Mouse (Mus musculus) midbrain, embryonic 16.5 days (tissue): ENCODE measurements around the gene Clybl. TPM values are rescaled to one million over a fixed set of nuclear protein-coding genes. Genes with fewer than 3 reads are reported as not detected.

Experiments
- ATAC-seq: fragments of 200-750 bp; cut with Nextera tagmentation; 2 replicates; pipeline ENCODE4 v1.8.0; 2017; ENCODE audit warnings: moderate TSS enrichment
- H3K27ac ChIP-seq: fragments of 300-500 bp; sonication (generic); 2 replicates; pipeline ENCODE4 v1.5.1; 2014; ENCODE audit warnings: mild to moderate bottlenecking, low read length, mixed read lengths
- H3K27me3 ChIP-seq: fragments of 300-500 bp; sonication (generic); 2 replicates; pipeline ENCODE4 v1.6.1; 2014; ENCODE audit warnings: low read depth, low read length, mixed read lengths; ENCODE audit not compliant: control insufficient read depth, insufficient read depth
- H3K36me3 ChIP-seq: fragments of 300-500 bp; sonication (generic); 2 replicates; pipeline ENCODE4 v1.6.1; 2014; ENCODE audit warnings: mild to moderate bottlenecking, low read length, moderate library complexity, mixed read lengths; ENCODE audit not compliant: control insufficient read depth, insufficient read depth
- H3K4me1 ChIP-seq: fragments of 300-500 bp; sonication (generic); 2 replicates; pipeline ENCODE4 v1.6.1; 2014; ENCODE audit warnings: mild to moderate bottlenecking, low read length, mixed read lengths; ENCODE audit not compliant: control insufficient read depth, insufficient read depth
- H3K4me2 ChIP-seq: fragments of 300-500 bp; sonication (generic); 2 replicates; pipeline ENCODE4 v1.6.1; 2014; ENCODE audit warnings: mild to moderate bottlenecking, low read length, mixed read lengths
- H3K4me3 ChIP-seq: fragments of 300-500 bp; sonication (generic); 2 replicates; pipeline ENCODE4 v1.5.1; 2014; ENCODE audit warnings: low read depth, mild to moderate bottlenecking, low read length, moderate library complexity, mixed read lengths
- H3K9ac ChIP-seq: fragments of 300-500 bp; sonication (generic); 2 replicates; pipeline ENCODE4 v1.6.1; 2014; ENCODE audit warnings: low read depth, low read length, mixed read lengths
- H3K9me3 ChIP-seq: fragments of 300-500 bp; sonication (generic); replicated peaks from 2 replicates; pipeline ENCODE4 v1.6.1; 2014; ENCODE audit warnings: mild to moderate bottlenecking, low read length, mixed read lengths; ENCODE audit not compliant: control insufficient read depth, poor library complexity, severe bottlenecking
- WGBS: fragments of 180-500 bp; shearing (Covaris S2); extraction: QIAGEN DNeasy Blood & Tissue Kit; methylation state at CpG from one replicate; pipeline ENCODE4 v1.1.7; 2014; 5-methylcytosine and 5-hydroxymethylcytosine counted together
- polyA plus RNA-seq: library from polyadenylated mRNA; unstranded; fragments of >200 nt; fragmentation: Nextera tagmentation; extraction: Ambion mirVana; gene quantifications from 2 replicates; pipeline ENCODE4 v1.2.1, GENCODE M21; 2015

The Clybl gene
- polyA plus RNA-seq, 1 experiment from 2014 or later, result 17.2 TPM

DNA sequence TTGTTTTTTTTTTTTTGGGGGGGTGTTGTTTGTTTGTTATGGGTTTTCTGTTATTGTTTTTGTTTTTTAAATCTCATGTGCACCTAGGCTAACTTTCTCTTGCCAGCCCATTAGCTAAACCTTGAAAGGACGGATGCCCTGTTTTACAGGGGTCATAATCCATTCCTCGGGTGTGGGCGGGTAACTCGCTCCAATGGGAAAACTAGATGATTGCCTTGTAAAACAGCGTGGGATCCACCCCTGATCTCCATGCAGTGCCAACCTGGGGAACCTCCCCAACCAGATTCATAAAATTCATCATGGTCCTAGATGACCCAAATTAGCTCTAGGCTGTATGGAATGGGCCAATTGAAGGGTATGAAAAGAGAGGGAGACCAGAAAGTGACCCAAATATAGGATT lies 218.4 kb downstream of the Clybl start:
- 88% methylated on average over 5 of the region's 5 CpGs for WGBS
- H3K9me3 ChIP-seq, result no peaks in the 10 kb centered on the region
- no peak overlapping the region for H3K4me3 ChIP-seq
- ATAC-seq, result no peak
- no peak overlapping the region for H3K4me2 ChIP-seq
- no peaks in the 10 kb centered on the region for H3K36me3 ChIP-seq
- H3K9ac ChIP-seq, result no peak overlapping the region
- no peaks in the 10 kb centered on the region for H3K4me1 ChIP-seq
- H3K27me3 ChIP-seq, result peaks cover 47% of the 10 kb centered on the region
- no peak overlapping the region for H3K27ac ChIP-seq

- Histone ChIP-seq H3K9ac (no peak overlapping the region), H3K4me3 (no peak overlapping the region), H3K4me2 (no peak overlapping the region), H3K9me3 (no peaks in the 10 kb centered on the region), H3K4me1 (peaks cover 7% of the 10 kb centered on the region), H3K27me3 (peaks cover 57% of the 10 kb centered on the region), H3K27ac (no peak overlapping the region), H3K36me3 (no peaks in the 10 kb centered on the region)
- ATAC-seq, result no peak
- WGBS, result 36% methylated on average over 11 of the region's 11 CpGs
Observed at GRCm38 (mm10) chr14:122401886-122402285, 220.4 kb downstream of the Clybl start.

GRCm38 (mm10) chr14:122402716-122403258 lies 221.3 kb downstream of the Clybl start:
- Histone ChIP-seq H3K27ac (no peak overlapping the region), H3K9ac (no peak overlapping the region), H3K4me1 (peaks cover 9% of the 10 kb centered on the region), H3K9me3 (no peaks in the 10 kb centered on the region), H3K4me2 (no peak overlapping the region), H3K36me3 (no peaks in the 10 kb centered on the region), H3K27me3 (peaks cover 61% of the 10 kb centered on the region), H3K4me3 (no peak overlapping the region)
- 12% methylated on average over 12 of the region's 12 CpGs for WGBS
- no peak for ATAC-seq

DNA sequence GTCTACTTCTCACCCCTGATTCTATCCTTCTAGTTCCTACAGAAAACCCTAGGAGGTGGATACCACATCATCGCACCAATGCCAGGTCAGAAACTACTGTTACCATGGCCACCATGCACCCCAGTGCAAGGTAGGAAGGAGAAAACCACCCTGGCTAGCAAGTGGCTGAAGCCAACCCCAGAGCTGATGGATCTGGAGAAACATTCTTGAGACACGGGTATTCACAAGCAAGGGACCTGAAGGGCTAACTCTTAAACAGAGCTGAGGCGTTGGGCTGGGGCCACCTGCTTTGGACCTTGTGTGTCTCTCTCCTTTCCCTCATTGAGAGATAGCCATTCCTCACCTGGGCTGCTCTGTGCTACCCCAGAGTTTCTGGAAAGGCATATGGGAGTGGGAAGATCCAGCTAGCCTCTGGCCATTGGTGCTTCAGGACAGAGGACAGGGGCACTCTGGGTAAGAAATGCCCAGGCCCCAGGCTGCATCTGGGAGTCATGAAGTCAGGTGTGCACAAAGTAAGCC lies 222.0 kb downstream of the Clybl start:
- H3K27ac ChIP-seq, result no peak overlapping the region
- H3K27me3 ChIP-seq, result peaks cover 67% of the 10 kb centered on the region
- H3K4me2 ChIP-seq, result no peak overlapping the region
- 51% methylated on average over 3 of the region's 3 CpGs for WGBS
- no peaks in the 10 kb centered on the region for H3K9me3 ChIP-seq
- no peak overlapping the region for H3K4me3 ChIP-seq
- ATAC-seq, result no peak
- H3K4me1 ChIP-seq, result peaks cover 9% of the 10 kb centered on the region
- no peak overlapping the region for H3K9ac ChIP-seq
- no peaks in the 10 kb centered on the region for H3K36me3 ChIP-seq

GRCm38 (mm10) chr14:122404596-122405154 lies 223.2 kb downstream of the Clybl start:
- H3K4me1 ChIP-seq, result peaks cover 9% of the 10 kb centered on the region
- 58% methylated on average over 7 of the region's 7 CpGs for WGBS
- H3K27me3 ChIP-seq, result peaks cover 65% of the 10 kb centered on the region
- no peaks in the 10 kb centered on the region for H3K9me3 ChIP-seq
- no peak for ATAC-seq
- no peaks in the 10 kb centered on the region for H3K36me3 ChIP-seq
- no peak overlapping the region for H3K9ac ChIP-seq
- no peak overlapping the region for H3K4me3 ChIP-seq
- no peak overlapping the region for H3K4me2 ChIP-seq
- H3K27ac ChIP-seq, result no peak overlapping the region

DNA sequence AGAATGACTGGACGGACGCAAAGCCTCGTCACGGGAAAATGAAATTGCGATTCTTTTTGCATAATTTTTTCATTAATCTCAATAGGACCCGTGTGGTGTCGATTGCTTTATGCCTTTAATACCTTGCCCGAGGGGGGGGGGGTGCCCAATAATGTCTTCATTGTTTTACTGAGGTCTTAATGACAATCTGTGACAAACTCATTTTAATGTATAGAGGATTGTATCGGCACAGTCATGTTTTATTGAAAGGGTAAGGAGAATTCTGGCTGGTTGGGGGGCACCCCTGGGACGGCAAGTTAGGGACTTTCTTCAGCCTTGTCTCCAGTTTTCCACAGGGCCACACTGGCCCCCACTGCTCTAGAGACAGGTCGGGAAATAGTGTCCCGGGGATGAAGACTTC lies 223.7 kb downstream of the Clybl start:
- Histone ChIP-seq H3K4me1 (peaks cover 9% of the 10 kb centered on the region), H3K27ac (no peak overlapping the region)

DNA sequence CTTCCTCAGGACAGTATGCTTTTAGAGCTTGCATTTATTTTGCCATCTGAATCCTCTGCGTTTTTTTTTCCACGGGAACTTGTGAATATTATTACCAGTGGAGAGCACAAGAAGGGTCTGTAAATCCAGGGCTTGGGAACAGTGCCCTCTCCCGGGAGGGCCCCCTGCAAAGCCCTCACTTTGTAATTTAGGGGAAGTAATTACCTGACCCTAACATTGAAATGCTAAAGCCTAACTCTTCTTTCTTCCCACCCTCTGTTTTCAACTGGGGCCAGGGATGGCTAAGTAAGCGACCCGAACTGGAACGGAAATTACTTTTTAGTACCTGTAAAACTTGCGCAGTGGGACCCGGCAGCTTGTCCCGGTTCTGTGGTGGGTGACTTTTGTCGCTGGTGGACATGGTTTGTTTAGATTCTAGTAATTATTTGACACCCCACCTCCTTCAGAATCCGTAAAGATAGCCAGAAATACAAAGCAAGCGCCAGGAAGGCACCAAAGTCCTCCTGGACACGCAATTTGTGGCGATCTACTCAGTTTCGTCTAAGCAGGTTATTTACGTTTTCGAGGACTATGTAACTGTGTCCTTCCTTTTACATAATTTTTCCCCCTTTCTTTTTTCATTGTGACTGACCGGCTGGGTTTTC lies 224.5 kb downstream of the Clybl start:
- 4% methylated on average over 18 of the region's 18 CpGs for WGBS
- peak overlapping the region; percentile 61; the same call in 1 of the 2 replicates for H3K27ac ChIP-seq
- no peak for ATAC-seq

More for the DNA sequence above, 223.7 kb downstream of the Clybl start:
- 26% methylated on average over 12 of the region's 12 CpGs for WGBS
- peaks cover 68% of the 10 kb centered on the region for H3K27me3 ChIP-seq
- no peaks in the 10 kb centered on the region for H3K9me3 ChIP-seq
- H3K4me2 ChIP-seq, result no peak overlapping the region
- no peak overlapping the region for H3K9ac ChIP-seq
- no peaks in the 10 kb centered on the region for H3K36me3 ChIP-seq
- ATAC-seq, result no peak
- H3K4me3 ChIP-seq, result no peak overlapping the region

GRCm38 (mm10) chr14:122406541-122407219 lies 225.2 kb downstream of the Clybl start:
- Histone ChIP-seq H3K36me3 (no peaks in the 10 kb centered on the region), H3K9me3 (no peaks in the 10 kb centered on the region), H3K4me2 (peak overlapping the region; percentile 66), H3K4me1 (peaks cover 9% of the 10 kb centered on the region), H3K9ac (peak overlapping the region; percentile 46; the same call in 1 of the 2 replicates), H3K4me3 (peak overlapping the region; percentile 35), H3K27ac (peak overlapping the region; percentile 61), H3K27me3 (peaks cover 66% of the 10 kb centered on the region)
- ATAC-seq, result peak; percentile 82
- under 1% methylated on average over 58 of the region's 58 CpGs for WGBS

More for the DNA sequence above, 224.5 kb downstream of the Clybl start:
- Histone ChIP-seq H3K9me3 (no peaks in the 10 kb centered on the region), H3K4me3 (peak overlapping the region; percentile 35), H3K27me3 (peaks cover 66% of the 10 kb centered on the region), H3K36me3 (no peaks in the 10 kb centered on the region), H3K4me1 (peaks cover 9% of the 10 kb centered on the region), H3K4me2 (peak overlapping the region; percentile 66), H3K9ac (peak overlapping the region; percentile 46; the same call in 1 of the 2 replicates)
